Mouse (Mus musculus) adrenal gland, adult 18-20 months (tissue): ENCODE measurements around the gene Ralgps1. TPM values are rescaled to one million over a fixed set of nuclear protein-coding genes. Genes with fewer than 3 reads are reported as not detected.

Source experiments
- DNase-seq, 2 experiments: peaks; one replicate each; pipeline ENCODE4 v3.0.0; 2021 to 2022; ENCODE audit warnings: low spot score in 2 of 2
- total RNA-seq, 2 experiments: library from RNA; stranded (reverse); gene quantifications; 1 replicate in 1 of 2; 2 replicates in 1 of 2; pipeline ENCODE4 v1.2.3; 2021

The Ralgps1 gene
- total RNA-seq, 2 experiments from 2014 or later: 5.1 to 5.7 TPM

DNA sequence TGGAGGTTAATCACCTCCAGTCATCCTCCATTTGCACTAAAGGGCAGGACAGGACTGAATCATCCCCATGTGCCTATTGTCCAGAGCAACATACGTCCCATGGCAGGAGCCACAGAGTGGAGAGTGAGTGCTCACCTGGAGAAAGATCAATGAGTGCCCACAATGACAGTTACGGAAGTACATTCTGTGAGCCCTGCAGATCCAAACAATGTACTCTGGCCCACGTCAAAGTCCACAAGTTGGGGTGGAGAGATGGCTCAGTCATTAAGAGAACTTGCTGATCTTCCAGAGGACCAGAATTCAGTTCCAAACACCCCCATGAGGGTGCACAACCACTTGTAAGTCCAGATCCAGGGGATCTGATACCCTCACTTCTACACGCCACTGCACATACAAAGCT, 7.4 kb downstream of the Ralgps1 start:
- DNase-seq: no peak

DNA sequence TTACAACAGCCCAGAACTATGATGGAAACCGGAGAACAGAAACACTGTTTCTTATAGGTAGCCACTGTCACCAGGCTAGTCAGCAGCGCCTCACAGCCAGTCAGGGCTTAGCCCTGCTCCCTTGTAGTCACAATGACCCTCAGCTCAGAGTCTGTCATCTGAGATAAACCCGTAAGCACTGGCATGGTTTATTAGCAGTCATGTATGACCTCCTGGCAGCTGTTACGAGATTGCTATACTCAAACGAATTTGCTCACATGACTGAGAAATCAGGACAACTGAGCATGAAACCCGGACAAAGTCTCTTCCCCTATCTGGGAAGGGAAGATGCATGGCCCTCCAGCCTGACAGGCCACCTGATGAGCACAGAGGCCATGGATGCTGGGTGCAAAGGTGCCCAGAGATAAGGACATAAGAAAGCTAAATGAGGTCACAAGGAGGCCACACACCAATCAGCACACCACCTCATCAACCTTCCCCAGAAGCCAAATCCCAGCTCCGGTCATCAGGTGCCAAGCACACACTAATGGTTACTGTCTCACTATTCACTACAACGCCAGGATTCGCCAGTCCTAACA, 10.1 kb downstream of the Ralgps1 start:
- no peak for DNase-seq

DNA sequence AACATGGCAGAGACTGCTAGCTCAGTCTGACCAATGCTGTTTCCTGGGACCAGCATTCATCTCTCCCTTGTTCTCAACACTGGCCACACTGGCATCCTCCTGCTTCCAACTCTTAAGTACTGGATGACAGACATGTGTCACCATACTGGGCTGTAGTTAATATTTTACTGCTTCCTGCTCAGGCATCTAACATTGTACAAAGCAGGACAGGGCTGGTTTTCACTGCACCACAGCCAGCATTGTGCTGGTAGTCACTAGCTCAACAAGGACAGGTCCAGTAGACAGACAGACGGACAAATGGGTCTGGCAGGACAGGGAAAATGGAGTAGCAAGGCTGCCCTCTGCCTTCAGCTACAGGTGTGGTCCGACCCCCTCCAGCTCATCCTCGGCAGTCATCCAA, 10.7 kb downstream of the Ralgps1 start:
- no peak for DNase-seq

DNA sequence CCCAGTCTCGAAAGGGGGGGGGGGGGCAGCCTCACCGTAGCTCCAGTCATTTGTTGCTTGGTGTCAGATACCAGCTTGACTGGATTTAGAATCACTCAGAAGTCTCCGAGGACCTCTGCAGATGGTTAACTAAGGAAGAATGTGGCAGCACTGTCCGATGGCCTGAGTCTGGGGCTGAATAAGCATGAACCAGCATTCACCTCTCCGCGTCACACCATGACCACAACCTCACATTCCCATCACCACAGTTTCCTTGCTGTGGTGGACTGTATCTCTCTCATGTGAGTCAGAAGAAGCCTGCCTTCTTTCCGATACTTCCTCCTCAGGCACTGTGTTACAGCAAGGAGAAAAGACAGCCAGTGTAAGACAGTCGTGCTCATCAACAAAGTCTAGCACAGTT, 12.1 kb downstream of the Ralgps1 start:
- no peak for DNase-seq

DNA sequence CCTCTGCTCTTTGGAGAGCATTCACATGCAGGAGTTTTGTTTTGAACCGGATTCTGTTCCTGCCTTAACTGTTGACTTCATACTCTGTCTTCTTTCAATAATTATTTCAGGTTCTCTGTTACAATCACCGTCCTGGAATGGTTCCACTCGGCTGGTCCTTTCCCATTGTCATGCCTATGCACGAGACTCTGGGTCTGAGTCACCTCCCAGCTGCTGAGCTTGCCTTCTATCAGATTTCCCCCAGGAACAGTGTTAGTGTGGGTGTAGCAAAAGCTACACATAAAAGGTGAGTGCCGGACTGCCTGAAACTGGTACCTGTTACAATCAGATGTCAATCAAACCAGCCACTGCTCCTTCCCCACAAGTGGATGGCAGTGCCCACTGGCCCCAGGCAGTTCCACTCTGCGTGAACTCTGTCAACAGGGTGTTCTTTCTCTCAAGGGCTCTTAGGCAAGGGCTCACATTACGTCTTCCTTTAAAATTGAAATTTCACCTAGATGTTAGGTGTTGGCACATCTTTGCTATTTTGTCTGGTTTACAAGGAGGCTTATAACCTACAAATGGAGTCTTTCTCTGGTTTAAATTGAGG, 13.9 kb downstream of the Ralgps1 start:
- no peak for DNase-seq

DNA sequence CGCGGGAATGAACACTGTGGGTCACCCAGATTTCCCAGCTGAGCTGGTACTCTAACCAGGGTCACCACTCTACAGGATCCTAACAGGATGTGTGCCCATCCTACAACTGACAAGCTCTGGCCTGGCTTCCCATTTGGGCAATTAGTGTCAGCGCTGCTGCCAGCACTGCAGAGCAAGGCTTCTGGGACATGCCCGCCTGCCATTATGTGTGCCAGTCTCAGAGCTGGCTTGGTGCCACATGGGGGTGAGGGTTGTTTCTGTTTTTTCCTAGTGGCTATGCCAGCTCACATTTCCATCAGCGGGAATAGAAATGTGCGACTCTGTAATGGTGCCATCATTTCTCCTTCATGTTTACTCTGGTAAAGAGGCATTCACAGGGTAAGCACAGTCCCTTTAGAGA, 15.7 kb downstream of the Ralgps1 start:
- peak in 1 of 2 experiments; percentile 46 for DNase-seq

DNA sequence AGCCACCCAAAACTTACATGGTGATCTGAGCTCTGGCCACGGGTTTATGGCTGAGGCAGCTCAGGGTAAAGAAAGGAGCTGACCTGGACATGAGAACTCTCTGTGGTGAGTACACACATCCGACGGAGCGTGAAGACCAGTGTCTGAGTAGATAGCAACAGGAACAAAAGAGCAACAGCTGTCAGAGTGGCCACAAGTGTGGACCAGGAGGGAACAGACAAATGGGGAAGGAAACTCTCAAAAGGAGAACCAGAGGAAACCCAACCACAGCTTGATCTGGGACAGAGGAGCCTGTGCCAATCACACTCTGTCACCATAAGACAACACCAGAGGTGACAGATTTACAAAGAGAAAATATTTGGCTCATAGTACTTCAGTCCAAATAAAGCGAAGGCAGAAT, 17.9 kb downstream of the Ralgps1 start:
- DNase-seq: no peak

DNA sequence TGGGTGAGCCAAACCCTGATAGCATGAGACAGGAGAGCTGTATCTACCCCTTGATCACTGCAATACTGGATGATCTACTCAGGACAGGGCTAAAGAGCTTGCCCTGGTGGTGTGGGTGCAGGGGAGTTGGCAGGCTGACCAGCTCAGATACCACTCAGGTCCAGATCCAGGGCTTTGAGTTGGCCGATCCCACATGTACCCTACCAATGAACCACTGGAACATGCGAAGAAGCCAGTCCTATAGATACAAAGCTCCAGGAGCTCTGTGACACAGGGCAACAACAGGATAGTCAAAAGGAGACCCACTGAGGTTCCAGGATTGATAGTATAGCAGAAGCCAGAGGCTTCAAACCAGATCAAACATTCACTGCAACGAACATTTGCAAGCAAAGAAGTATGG, 19.8 kb downstream of the Ralgps1 start:
- DNase-seq: no peak

DNA sequence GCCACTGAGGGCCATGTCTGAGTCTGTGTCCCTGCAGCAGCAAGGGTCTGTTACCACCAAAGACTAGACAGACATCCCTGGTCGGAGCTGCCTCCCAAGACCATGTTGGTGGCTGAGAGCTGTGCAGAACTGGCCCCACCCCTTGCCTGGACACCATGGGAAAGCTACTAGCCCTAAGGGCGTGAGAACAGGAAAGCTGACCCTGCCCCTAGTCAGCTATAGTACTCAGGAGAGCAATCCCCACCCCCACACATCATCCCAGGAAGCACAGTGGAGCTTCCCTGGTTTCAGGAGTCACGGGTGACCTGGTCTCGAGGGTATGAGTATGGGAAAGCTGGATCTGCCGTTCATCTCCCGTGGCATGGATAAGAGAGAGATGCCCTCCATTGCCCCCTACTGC, 20.4 kb downstream of the Ralgps1 start:
- DNase-seq: no peak

DNA sequence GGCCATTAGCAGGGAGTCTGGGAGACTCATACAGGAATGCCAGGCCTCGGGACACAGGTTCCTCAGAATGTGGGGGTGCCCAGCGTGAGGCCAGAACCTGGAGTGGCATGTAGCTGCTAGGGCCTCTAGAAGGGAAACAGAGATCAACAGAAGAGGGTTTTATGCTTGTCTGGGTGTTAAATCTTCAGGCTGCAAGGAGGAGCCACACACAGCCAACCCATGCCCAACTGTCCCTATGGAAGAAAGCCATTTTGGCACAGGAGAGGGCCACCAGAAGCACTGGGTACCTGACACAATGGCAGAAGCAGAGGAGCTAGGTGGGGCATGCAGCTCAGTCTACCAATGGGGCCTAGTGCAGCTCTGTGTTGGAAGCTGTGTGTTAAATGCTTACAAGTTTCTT, 21.7 kb downstream of the Ralgps1 start:
- DNase-seq: no peak

DNA sequence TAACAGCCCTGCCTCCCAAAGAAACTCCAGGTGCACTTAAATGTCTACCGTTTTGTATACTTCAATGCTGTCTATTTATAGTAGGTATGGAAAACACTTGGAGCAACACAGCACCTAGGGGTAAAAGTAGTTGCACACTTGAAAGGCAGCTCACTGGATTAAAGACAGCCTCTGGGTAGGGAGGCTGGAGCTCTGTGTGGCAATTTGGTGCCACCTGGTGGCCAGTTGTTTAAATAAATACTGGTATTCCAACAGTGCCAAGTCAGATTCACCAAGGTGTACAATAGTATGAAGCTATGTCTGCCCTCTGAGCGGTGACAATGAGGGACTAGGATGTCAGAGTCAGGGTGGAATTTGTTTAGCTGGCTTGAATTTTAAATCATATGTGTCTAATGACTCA, 22.2 kb downstream of the Ralgps1 start:
- peak; percentile 74 for DNase-seq

DNA sequence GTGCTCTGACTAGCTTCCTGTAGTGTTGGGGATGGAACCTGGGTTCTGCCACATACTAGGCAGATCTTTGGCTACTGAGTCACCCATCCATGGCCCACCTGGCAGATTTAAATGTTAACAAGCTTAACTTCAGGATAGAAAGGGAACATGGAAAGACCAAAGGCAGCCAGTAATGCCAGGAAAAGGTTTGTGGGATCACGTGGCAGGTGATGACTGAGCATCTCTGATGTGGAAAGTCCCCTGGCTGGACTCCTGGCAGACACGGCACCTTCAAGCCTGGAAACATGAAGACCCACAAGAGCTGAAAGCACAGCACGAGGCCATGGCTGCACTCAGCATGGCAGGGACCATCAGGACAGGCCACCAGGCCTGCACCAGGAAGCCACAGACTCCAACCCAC, 23.0 kb downstream of the Ralgps1 start:
- DNase-seq: no peak

DNA sequence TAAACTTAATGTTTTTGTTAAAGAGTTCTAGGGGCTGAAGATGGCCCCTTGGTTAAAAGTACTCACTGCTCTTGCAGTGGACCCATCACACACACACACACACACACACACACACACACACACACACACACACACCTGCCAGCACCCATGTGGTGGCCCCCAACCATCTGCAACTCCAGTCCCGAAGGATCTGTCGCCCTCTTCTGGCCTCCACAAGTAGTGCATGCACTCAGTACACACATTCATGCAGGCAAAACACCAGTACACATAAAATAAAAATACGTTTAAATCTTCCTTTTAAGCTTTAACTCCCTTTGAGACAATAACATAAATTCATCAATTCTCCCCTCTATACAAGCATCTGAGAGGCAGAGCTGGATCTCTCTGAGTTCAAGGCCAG, 23.7 kb downstream of the Ralgps1 start:
- DNase-seq: peak; percentile 24 to 57

DNA sequence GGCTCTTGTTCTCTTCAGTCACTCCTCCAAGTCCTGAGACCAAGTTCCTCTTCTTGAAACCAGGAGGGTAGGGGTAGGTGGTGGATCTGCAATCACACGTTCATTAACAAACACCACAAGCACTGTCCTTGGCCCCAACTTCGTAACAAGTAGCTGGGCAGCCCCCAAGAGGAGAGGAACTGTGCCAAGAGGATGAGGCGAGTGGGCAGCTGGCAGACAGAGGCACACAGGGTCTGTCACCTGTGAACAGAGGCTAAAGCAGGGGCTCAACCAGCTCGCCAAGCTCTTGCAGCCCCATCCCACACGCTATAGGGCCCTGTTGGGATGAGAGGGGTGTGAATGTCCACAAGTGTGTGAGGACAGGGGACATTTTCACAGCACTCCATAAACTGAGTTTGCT, 24.5 kb downstream of the Ralgps1 start:
- no peak for DNase-seq

DNA sequence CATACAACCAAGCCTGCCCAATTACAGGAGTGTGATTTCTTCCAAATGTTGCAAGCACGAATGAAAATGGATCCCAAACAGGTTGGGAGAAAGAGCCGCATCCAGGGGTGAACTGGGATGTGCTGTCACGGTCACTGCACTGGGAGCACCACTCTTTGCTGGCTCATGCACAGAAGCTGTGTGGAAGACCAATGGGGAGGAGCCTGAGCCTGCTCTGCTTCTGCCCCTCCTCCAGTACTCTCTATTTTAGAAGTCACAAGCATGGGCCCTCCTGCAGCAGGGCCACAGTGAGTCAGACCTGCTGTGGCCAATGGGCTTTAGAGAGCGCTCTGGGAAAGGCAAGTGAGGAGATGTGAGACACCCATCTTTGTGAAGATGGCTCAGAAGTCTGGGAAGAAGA, 25.3 kb downstream of the Ralgps1 start:
- DNase-seq: no peak

DNA sequence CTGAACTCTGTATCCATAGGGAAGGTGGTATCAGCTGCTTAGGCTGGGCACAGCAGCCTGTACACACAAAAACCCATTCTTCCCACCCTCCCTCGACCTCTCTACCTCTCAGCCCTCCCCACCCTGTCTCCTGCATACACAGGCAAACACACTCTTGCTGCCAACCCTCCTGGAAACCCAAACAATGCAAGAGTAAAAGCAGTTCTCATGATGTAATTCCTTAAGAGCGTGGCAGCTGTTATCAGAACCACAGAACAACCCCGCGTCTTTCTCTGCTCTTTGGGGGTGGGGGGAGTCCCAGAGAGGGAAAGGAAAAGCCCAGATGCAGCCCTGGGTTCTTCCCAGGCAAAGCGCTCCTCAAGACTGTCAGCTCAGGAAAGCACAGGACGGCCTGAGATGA, 25.8 kb downstream of the Ralgps1 start:
- DNase-seq: no peak

DNA sequence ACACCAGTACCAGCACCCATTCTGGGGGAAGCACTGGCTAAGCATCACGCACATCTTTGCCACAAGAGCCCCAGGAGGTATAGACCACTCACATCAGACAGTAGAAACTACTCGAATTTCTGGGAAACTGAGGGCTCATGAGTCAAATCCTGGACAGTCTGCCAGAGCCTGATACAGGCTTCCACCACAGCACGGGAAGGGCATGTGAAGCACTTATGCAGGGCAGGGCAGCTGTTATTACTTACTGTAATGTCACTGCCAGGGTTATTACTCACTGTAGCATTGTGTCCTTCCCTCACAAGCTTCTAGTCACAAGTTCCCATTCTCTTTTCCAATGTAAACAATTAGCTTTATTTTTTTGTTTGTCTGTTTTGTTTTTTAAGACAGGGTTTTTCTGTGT, 27.9 kb downstream of the Ralgps1 start:
- no peak for DNase-seq

DNA sequence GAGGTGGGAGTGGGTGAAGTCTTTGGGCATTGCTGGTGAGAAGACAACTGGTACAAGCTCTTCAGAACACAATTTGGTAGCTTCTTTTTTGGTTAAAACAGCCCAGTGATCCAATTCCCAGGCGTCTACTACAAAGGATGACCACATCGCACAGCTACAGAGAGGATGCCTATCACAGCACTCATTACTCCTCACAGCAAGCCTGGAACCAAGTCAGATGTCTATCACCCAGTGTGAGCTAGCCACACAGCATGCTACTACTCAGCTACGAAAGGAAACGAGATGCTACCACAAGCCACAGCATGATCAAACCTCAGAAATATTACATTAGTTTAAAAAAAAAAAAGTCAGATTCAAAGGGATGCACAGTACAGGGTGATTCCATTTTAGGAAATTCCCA, 29.1 kb downstream of the Ralgps1 start:
- DNase-seq: no peak

DNA sequence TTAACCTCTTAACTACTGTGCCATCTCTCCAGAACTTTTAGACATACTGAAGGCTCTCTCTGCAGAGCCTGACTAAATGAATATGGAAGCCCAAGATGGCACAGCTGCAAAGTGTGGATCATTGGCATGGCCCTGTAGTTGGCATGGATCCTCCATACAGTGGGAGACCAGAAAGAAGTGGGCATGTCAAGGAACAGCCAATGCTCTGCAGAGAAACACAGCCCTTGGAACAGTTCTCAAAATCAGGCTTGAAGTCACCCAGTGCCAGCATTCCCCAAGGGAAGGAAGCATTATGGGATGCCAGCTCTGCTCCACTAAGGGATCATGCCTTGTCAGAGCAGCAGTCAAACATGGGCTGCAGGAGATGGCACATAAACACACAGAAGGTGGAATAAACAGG, 35.5 kb downstream of the Ralgps1 start:
- DNase-seq: no peak

DNA sequence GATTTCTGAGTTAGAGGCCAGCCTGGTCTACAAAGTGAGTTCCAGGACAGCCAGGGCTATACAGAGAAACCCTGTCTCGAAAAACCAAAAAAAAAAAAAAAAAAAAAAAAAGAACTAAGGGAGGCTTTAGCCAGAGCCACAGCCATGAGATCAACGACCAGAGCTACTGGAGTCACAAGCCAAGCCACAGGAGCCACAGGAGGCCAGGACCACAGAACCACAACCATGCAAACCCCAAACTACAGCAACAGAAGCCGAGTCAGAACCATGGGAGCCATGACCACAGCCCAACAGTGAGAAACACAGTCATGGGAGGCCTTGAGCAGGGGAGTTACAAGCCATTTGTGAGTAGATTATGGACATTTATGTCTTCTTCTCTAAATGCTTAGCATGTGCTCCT, 41.7 kb downstream of the Ralgps1 start:
- DNase-seq: no peak

DNA sequence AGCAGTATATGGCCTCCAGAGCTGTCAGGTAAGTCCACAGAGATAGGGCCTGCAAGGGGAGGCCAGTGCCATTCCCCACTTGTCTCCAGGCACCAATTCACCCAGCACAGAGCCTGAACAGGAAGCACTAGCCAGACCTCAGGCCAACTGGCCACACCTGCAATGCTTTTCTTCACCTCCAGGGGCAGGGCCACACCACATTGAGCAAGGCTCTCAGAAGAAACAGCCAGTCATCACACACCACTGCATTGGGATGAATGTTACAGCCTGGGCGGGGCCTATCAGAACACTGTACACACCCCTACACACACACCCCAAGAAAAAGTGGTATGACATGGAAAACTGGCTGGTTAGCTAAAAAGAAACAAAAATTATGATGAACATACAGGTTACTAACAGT, 42.3 kb downstream of the Ralgps1 start:
- peak; percentile 29 to 40 for DNase-seq

DNA sequence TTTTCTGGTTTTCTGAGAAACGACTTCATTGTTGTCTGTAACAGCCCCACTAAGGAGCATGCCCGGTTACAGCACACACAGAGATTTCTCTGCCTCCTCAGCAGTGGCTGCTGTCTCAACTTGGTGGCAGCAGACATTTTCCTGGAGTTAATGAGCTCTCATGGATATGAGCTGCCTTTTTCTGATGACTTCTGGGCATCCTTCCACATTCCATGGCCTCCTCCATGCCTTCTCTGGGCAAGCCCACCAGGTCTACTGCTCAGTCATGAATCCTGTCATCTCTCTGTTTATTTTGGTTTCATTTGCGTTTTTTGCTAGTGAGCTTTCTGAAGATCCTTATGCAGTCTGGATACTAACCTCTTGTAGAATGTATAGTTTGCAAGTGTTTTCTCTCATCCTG, 45.9 kb downstream of the Ralgps1 start:
- DNase-seq: no peak

DNA sequence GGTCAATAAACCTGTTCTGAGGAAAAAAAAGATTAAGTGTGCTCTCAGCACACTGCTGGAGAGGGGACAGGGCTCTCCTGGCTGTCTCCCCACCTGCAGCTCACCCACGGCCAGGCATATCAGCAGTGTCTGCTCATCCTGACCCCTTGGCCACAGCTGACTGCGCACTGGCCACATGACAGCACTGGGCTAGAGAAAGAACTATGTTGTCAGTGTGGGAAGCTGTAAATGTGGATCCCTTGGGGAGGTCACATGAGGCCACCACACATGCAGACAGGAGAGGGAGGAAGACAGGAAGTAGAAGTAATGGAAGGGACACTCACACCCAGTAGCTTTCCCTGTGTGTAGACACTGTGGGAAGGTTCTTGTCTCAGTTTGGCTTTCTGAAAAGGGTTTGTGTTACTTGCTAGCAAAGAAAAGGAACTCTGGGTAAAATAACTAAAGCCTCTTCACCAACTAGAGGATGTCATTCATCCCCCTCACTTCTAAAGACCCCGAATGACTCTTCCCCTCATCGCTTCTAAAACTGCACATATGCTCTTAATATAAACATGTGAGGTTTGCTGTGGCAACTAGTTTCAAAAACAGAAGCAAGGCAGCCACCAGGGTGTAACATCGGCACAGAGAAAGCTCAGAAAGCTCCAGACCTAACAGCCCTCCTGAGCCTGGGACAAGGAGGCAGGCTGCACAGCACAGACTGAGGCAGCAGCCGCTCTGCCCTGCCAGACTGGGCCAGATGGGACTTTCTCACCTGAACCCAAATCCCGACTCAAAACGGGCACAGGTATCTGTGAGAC, 47.3 kb downstream of the Ralgps1 start:
- DNase-seq: no peak
